Mouse (Mus musculus) lung, adult 2 months (tissue): ENCODE data around the gene Ablim1. TPM values are rescaled to one million over a fixed set of nuclear protein-coding genes. Genes with fewer than 3 reads are reported as not detected.
A peak's percentile ranks its signal among the peaks of the same experiment; 100 is the strongest.

Experiments
- DNase-seq: peaks from one replicate; pipeline ENCODE4 v3.0.0; 2022
- H3K4me1 ChIP-seq: fragments of 200-500 bp; 2 replicates; pipeline ENCODE4 v1.6.1; 2011; ENCODE audit warnings: low read length; ENCODE audit not compliant: control insufficient read depth, insufficient read depth
- H3K4me3 ChIP-seq: fragments of 200-500 bp; replicated peaks from 2 replicates; pipeline ENCODE3; 2011; ENCODE audit warnings: low read depth, mild to moderate bottlenecking, control low read depth, low read length; ENCODE audit errors: extremely low read depth
- CTCF ChIP-seq: fragments of 200-500 bp; IDR thresholded peaks from 2 replicates; pipeline ENCODE4 v1.5.1; 2011; ENCODE audit warnings: mild to moderate bottlenecking, low read length, control low read depth; ENCODE audit not compliant: insufficient read depth
- POLR2A ChIP-seq: fragments of 200-500 bp; IDR thresholded peaks from 2 replicates; pipeline ENCODE4 v1.6.1; 2011; ENCODE audit warnings: low read depth, mild to moderate bottlenecking, control low read depth, low read length, borderline replicate concordance; ENCODE audit errors: extremely low read depth
- WGBS: fragments of 180-500 bp; shearing (Covaris S2); methylation state at CpG from one replicate; pipeline ENCODE4 v1.1.7; 2018; 5-methylcytosine and 5-hydroxymethylcytosine counted together
- polyA plus RNA-seq: library from polyadenylated mRNA; depleted of rRNA; stranded (reverse); fragments of >200 nt; gene quantifications from 2 replicates; pipeline ENCODE4 v1.2.3, GENCODE M21; 2012

The Ablim1 gene
- polyA plus RNA-seq, 1 experiment, result 71.3 TPM

DNA sequence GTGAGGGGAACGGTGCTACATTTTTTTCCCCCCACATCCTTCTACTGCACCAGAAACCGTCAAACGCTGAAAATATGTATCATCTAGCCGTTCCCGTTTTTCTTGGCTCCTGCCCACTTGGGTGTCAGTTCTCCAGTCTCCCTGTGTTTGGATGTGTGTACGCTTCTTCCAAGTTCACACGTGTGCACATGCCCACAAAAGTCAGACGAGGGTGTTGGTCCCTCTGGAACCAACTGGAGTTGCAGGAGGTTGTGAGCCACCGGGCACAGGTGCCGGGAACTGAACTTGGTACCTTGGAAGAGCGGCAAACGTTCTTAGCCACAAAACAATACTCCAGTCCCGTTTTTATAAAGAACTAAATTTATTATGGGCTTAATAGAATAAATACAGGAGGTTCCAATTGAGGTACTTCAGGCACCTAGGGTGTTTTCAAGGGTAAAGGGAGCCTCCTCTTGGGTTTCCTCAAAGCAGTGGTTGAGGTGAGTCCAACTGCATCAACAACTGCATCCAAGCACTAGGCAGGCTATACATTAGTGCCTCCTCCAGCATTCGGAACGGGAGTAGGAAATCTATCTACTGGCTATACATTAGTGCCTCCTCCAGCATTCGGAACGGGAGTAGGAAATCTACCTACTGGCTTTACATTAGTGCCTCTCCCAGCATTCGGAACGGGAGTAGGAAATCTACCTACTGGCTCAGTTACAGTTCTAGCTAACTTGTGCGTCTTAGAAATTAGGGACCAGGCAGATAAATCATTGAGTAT, 44.3 kb upstream of the Ablim1 start:
- peak overlapping the region; percentile 65 for H3K4me3 ChIP-seq
- peaks cover 23% of the 10 kb centered on the region for H3K4me1 ChIP-seq
- DNase-seq, result no peak
- TF ChIP-seq CTCF (no peak), POLR2A (no peak)
- WGBS, result 61% methylated on average over 20 of the region's 20 CpGs

DNA sequence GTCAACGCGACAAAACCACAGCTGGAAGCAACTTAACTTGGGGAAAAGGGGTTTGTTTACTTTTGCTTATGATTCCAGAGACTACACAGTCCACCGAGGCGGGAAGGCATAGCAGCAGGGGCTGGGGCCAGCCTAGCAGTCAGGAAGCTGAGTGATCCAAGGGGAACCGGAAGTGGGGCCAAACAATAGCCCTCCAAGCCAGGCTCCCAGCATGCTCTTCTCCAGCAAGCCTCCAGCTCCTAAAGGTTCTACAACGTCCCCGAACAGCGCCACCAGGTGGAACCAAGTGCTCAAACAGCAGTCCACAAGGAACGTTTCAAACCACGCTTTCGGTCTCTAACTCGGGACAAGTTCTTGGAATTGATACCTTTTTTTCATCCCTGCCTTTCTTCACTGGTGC, 43.6 kb upstream of the Ablim1 start:
- TF ChIP-seq CTCF (peak; percentile 89), POLR2A (peak; percentile 77; the same call in 1 of the 2 replicates)
- Histone ChIP-seq H3K4me1 (peaks cover 18% of the 10 kb centered on the region), H3K4me3 (peak overlapping the region; percentile 65)
- WGBS, result 15% methylated on average over 12 of the region's 12 CpGs
- peak; percentile 77 for DNase-seq

DNA sequence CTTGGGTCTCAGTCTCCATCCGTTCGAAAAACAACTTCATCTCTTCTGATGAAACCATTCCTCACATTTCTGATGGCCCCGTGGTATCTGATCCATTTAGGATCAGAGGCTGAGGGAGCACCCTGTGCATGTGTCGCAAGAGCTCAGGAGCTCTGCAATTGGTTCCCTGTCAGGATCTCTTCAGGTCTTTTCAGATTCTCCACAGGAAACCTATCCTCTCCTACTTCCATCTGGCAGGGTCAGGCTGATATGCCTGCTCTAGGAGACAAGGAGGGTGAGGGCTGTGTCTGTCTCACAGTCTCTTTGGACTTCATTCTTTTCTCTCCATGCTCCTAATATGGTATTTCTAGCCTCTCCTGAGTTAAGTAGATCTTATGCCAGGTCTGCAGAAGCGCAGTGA, 43.1 kb upstream of the Ablim1 start:
- Histone ChIP-seq H3K4me3 (no peak overlapping the region), H3K4me1 (peaks cover 15% of the 10 kb centered on the region)
- 64% methylated on average over 5 of the region's 5 CpGs for WGBS
- no peak for DNase-seq
- TF ChIP-seq POLR2A (no peak), CTCF (no peak)

DNA sequence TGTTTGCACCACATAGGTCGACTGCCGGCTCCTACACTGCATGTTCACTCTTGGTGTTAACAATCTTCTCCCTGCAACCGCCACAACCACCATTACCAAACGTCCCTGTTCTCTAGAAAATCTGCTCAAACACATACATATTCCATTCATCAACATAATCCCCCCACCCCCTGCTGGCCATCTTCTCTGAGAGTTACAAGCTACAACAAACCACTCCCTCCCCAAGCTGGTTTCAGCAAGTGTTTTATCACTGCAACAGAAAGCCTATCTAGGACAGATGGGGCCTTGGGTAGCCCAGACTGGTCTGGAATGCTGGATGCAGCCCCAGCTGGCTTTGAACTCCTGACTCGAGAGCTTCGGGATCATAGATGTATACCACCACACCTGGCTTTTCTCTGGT, 42.5 kb upstream of the Ablim1 start:
- H3K4me1 ChIP-seq, result peaks cover 12% of the 10 kb centered on the region
- 82% methylated on average over 6 of the region's 6 CpGs for WGBS
- TF ChIP-seq POLR2A, result no peak
- TF ChIP-seq CTCF, result no peak
- DNase-seq, result no peak
- H3K4me3 ChIP-seq, result no peak overlapping the region

DNA sequence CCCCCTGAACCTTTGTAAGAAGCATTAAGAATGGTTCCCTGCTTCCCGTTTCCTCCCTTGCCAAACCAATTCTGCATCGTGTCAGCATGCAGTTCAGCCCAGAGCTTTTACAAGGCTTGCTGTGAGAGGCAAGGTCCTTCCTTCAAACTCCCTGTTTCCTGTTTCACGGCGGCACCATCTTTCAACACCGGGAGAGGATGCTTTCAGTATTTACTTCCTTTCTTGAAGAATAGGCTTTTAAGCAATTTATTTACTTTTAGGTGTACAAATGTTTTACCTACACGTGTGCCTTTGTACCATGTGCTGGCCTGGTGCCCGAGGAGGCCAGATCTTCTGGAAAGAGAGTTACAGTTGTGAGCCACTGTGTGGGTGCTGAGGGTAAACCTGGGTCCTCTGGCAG, 41.6 kb upstream of the Ablim1 start:
- TF ChIP-seq CTCF (no peak), POLR2A (no peak)
- WGBS, result 15% methylated on average over 7 of the region's 7 CpGs
- no peak for DNase-seq
- peaks cover 12% of the 10 kb centered on the region for H3K4me1 ChIP-seq
- H3K4me3 ChIP-seq, result no peak overlapping the region

DNA sequence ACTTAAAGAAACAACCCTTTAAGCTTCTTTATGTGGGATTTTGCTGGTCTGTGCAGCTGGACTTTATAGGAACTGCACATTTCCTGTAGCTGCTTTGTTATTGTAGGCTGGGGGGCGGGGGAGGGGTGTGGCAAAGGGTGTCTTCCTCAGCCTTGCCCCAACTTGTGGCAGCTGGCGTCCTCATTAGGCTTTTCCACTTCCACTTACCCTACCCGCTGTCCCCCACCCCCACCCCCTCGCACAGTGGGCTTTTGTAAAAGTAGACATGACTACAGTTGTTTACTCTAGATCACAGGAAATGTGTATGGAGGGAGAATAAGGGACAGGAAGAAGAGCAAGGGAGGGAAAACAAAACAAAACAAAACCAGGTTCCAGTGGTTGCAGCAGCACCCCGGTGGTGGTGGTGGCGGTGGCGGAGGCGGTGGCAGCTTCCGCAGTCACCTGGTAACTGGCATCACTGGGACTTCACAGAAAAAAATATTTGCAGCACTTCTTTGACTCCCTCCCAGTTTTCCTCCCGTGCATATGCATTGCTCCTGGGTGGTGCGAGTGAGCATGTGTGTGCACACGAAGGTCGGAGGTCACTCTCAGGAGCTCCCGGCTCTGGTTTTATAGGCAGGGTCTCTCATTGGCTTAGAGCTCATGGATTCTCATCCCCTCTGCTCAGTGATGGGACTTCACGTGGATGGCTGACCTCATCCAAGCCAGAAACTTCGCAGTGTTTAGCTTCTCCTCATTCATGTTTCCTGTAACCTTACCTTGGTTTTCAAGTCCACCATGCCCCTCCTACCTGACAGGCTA, 40.9 kb upstream of the Ablim1 start:
- Histone ChIP-seq H3K4me1 (peaks cover 12% of the 10 kb centered on the region), H3K4me3 (no peak overlapping the region)
- DNase-seq, result no peak
- WGBS, result 28% methylated on average over 16 of the region's 16 CpGs
- TF ChIP-seq POLR2A (no peak), CTCF (no peak)

DNA sequence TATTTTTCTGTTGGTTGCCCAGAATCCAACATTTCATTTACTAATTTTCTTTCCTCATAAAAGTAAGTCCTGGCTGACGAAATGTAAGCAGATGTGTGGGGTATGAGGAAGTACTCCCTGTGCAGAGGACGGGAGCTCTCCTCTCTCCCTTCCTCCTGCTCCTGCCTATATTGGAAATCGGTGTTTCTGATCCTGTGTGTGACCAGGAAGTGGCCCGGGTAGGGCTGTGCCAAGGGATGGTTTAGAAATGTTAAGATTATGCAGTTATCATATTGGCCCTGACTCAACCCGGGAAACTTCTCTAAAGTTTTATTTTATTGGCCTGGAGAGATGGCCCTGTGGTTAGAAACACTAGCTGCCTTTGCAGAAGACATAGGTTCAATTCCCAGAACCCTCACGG, 40.0 kb upstream of the Ablim1 start:
- H3K4me1 ChIP-seq, result peaks cover 10% of the 10 kb centered on the region
- DNase-seq, result no peak
- H3K4me3 ChIP-seq, result no peak overlapping the region
- 30% methylated on average over 6 of the region's 6 CpGs for WGBS
- TF ChIP-seq POLR2A (no peak), CTCF (no peak)

DNA sequence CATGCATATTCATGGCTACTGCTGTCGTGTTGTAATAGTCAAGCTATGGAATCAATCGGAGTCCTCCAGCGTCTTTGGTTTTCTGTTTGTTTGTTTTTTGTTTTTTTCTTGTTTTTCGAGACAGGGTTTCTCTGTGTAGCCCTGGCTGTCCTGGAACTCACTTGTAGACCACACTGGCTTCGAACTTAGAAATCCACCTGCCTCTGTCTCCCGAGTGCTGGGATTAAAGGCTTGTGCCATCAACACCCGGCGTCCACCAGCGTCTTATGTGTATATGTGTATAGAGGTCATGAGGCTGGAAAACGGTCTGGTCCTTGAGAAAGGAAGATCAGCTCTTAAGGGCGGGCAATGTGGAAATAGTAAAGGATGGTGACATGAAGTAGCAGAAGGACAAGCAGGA, 39.3 kb upstream of the Ablim1 start:
- no peak overlapping the region for H3K4me3 ChIP-seq
- 94% methylated on average over 11 of the region's 11 CpGs for WGBS

DNA sequence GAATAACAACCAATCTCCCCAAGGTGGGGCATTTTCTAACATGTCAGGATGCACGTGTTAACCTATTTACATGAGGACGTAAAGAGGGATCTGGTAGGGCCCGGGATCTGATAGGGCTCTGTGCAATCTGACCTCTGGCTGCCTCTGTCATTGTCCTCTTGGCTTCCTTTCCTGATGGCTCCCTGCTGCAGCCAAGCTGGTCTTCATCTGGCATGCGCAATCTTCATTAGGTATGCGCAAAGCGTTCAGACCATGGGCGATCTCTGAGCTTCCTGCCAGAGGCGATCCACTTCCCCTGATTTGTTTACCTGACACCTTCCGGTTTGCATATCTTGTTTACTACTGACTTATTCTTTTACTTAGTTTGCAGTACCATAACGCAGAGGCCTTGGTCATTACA, 38.5 kb upstream of the Ablim1 start:
- no peak for DNase-seq
- WGBS, result 60% methylated on average over 10 of the region's 10 CpGs
- TF ChIP-seq CTCF, result no peak
- no peak for TF ChIP-seq POLR2A
- Histone ChIP-seq H3K4me1 (peaks cover 3% of the 10 kb centered on the region; the same call in 1 of the 2 replicates), H3K4me3 (no peak overlapping the region)

More for the DNA sequence above, 39.3 kb upstream of the Ablim1 start:
- DNase-seq, result no peak
- no peak for TF ChIP-seq CTCF
- TF ChIP-seq POLR2A, result no peak
- H3K4me1 ChIP-seq, result peaks cover 8% of the 10 kb centered on the region
